Mouse (Mus musculus): Measurements from ENCODE around the gene Fbxo8. TPM values are rescaled to one million over a fixed set of nuclear protein-coding genes. Genes with fewer than 3 reads are reported as not detected.

Gene Fbxo8
- 14.8 and 16.2 TPM in 2 replicates for total RNA-seq (2012; rRNA removed)
- 47.0 and 48.8 TPM in 2 replicates for total RNA-seq (2014; rRNA removed)
- polyA plus RNA-seq (2012; ENCODE audit: insufficient read length, low read depth): 28.1 and 29.8 TPM in 2 replicates

DNA sequence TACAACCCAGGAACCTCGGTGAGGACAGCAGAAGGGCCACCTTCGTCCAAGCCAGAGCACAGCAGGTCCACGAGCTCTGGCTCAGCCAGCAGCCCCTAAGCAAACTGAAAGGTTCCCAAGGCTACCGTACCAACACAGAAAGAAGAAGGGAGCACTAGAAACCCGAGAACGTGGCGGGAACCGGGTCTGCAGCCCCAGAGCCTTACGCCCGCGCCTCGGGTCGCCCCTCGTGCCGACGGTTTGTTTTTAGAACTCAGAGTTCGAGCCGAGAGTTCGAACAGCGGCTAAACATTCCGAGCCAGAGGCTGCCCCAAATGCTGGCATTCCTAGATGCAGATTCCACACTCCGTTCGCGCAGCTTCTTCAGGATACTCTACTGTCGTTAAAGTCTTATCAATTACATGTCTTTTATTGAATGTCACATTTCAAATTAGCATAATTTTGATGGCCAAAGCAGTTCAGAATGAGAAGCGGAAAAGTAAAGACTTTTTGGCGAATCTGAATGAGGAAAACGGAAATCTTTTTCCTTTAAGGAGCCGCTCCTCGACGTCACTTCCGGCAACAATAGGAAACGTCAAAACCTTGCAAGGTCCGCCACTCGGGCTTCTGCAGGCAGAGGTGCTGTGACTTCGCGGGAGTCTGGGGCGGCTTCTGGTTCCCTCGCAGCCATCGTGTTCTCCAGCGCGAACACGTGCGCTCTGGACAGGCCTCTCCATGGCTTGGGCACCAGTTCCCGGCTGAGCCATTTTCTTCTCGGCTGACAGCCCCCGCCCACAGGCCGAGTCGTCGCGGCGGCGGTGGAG lies at the start of gene Fbxo8, which contains the start of gene Cep44:
TSS of gene Fbxo8 (plus strand) at position 533 of the 803 bp plus-strand sequence.
TSS of gene Cep44 (minus strand) at position 490 of the 803 bp plus-strand sequence.
- peak; percentile 72 for DNase-seq (ENCODE audit: extremely low read depth)
- Histone ChIP-seq H3K27ac (ENCODE audit: insufficient read depth, low read depth) (peak within 1 kb of the TSS; percentile 61), H3K4me3 (replicated peaks in 1 of 3; ENCODE audit: low read depth in 2 of 3, low read length in 2 of 3, poor library complexity in 1 of 3) (peak within 1 kb of the TSS; percentile 74 to 86 (median 86)), H3K4me2 (ENCODE audit: insufficient read depth, low read depth, poor library complexity, severe bottlenecking) (peak within 1 kb of the TSS; percentile 98), H3K36me3 (replicated peaks in 1 of 2; ENCODE audit: control insufficient read depth in 1 of 2, insufficient read depth in 1 of 2, low read length in 1 of 2) (peaks cover 2 to 17% of the 10 kb centered on the region in 2 experiments), H3K27me3 (replicated peaks) (no peaks in the 10 kb centered on the region), H3K79me2 (replicated peaks; ENCODE audit: control insufficient read depth, extremely low read depth, insufficient read depth, poor library complexity, severe bottlenecking) (peaks cover 9% of the 10 kb centered on the region), H3K9me3 (replicated peaks; ENCODE audit: low read length) (no peaks in the 10 kb centered on the region), H3K4me1 (ENCODE audit: control insufficient read depth in 1 of 2, insufficient read depth in 2 of 2) (peaks cover 0 to 25% of the 10 kb centered on the region in 2 experiments; a peak in 2 of 4 replicates), H3K9ac (ENCODE audit: insufficient read depth, low read depth) (peak within 1 kb of the TSS; percentile 64)
- in situ Hi-C loops (cut with MboI; ENCODE audit: low pct_ligation_motif_present, low pct_unique_long_range_greater_than_20kb, low sequenced_read_pairs): no loop called here
- TF ChIP-seq MXI1 (IDR thresholded peaks at IDR 0.05; ENCODE audit: low read depth, low read length): peak; percentile 21
- TF ChIP-seq ZKSCAN1 (IDR thresholded peaks at IDR 0.05; ENCODE audit: borderline replicate concordance, low read depth, low read length): no peak
- TF ChIP-seq JUND (conservative IDR thresholded peaks at IDR 0.05; ENCODE audit: low read depth, low read length): no peak
- TF ChIP-seq POLR2AphosphoS2 (IDR thresholded peaks at IDR 0.05; ENCODE audit: low read depth, low read length): no peak
- no peak for TF ChIP-seq CTCF (conservative IDR thresholded peaks at IDR 0.05 in 1 of 2, IDR thresholded peaks at IDR 0.05 in 1 of 2; ENCODE audit: low read depth in 2 of 2, low read length in 2 of 2)
- TF ChIP-seq SIN3A (IDR thresholded peaks at IDR 0.05; ENCODE audit: low read length): peak; percentile 97
- 0 out of 2 replicates have a peak, but pooled peaks have one; percentile 16 for TF ChIP-seq MEF2A (IDR thresholded peaks at IDR 0.05; ENCODE audit: borderline replicate concordance, low read depth, low read length)
- TF ChIP-seq NELFE (IDR thresholded peaks at IDR 0.05; ENCODE audit: low read depth, low read length): peak; percentile 62; the same call in 1 of the 2 replicates
- TF ChIP-seq CHD2 (IDR thresholded peaks at IDR 0.05; ENCODE audit: low read length): peak; percentile 76
- TF ChIP-seq EP300 (IDR thresholded peaks at IDR 0.05; ENCODE audit: low read length): no peak
- TF ChIP-seq PAX5 (IDR thresholded peaks at IDR 0.05; ENCODE audit: low read length): no peak
- no peak for TF ChIP-seq RCOR1 (conservative IDR thresholded peaks at IDR 0.05; ENCODE audit: low read depth, low read length)
- peak; percentile 89 for TF ChIP-seq ELF1 (IDR thresholded peaks at IDR 0.05; ENCODE audit: low read depth, low read length)
- TF ChIP-seq KAT2A (IDR thresholded peaks at IDR 0.05; ENCODE audit: insufficient replicate concordance, low read length): peak; percentile 80; the same call in 1 of the 2 replicates
- TF ChIP-seq E2F4 (IDR thresholded peaks at IDR 0.05; ENCODE audit: insufficient replicate concordance, low read depth, low read length): no peak
- TF ChIP-seq ETS1 (conservative IDR thresholded peaks at IDR 0.05; ENCODE audit: low read depth, low read length): no peak
- no peak for TF ChIP-seq USF2 (conservative IDR thresholded peaks at IDR 0.05; ENCODE audit: low read depth, low read length)
- 0 out of 2 replicates have a peak, but pooled peaks have one; percentile 26 for TF ChIP-seq IRF4 (IDR thresholded peaks at IDR 0.05; ENCODE audit: low read depth, low read length)
- no peak for TF ChIP-seq CHD1 (IDR thresholded peaks at IDR 0.05; ENCODE audit: low read depth, low read length)
- TF ChIP-seq MAZ (IDR thresholded peaks at IDR 0.05; ENCODE audit: low read depth, low read length): no peak
- TF ChIP-seq ZC3H11A (IDR thresholded peaks at IDR 0.05; ENCODE audit: low read depth, low read length): peak; percentile 100
- TF ChIP-seq TCF12 (IDR thresholded peaks at IDR 0.05; ENCODE audit: low read depth, low read length): peak; percentile 50
- TF ChIP-seq JUN (IDR thresholded peaks at IDR 0.05; ENCODE audit: insufficient read depth, low read depth, low read length): no peak
- TF ChIP-seq ZNF384 (IDR thresholded peaks at IDR 0.05; ENCODE audit: low read depth, low read length): no peak
- peak; percentile 52; the same call in 1 of the 2 replicates for TF ChIP-seq MAX (IDR thresholded peaks at IDR 0.05; ENCODE audit: low read length)
- no peak for TF ChIP-seq ZMIZ1 (IDR thresholded peaks at IDR 0.05; ENCODE audit: low read depth, low read length)
- peak; percentile 84 for TF ChIP-seq BHLHE40 (IDR thresholded peaks at IDR 0.05; ENCODE audit: low read depth, low read length)
- TF ChIP-seq HCFC1 (IDR thresholded peaks at IDR 0.05; ENCODE audit: low read depth, low read length): peak; percentile 89
- TF ChIP-seq SMC3 (IDR thresholded peaks at IDR 0.05; ENCODE audit: low read depth, low read length): no peak
- TF ChIP-seq UBTF (IDR thresholded peaks at IDR 0.05; ENCODE audit: low read depth, low read length): no peak
- no peak for TF ChIP-seq RAD21 (IDR thresholded peaks at IDR 0.05; ENCODE audit: low read depth, low read length)
- TF ChIP-seq GABPA (IDR thresholded peaks at IDR 0.05; ENCODE audit: insufficient replicate concordance, low read depth, low read length): no peak; the same call in 1 of the 2 replicates
- TF ChIP-seq TBP (conservative IDR thresholded peaks at IDR 0.05; ENCODE audit: low read depth, low read length): peak; percentile 71; the same call in 1 of the 2 replicates
- TF ChIP-seq USF1 (IDR thresholded peaks at IDR 0.05; ENCODE audit: low read depth, low read length): no peak
- TF ChIP-seq POLR2A (IDR thresholded peaks at IDR 0.05; ENCODE audit: low read depth, low read length): peak; percentile 57
- no peak for TF ChIP-seq MAFK (IDR thresholded peaks at IDR 0.05; ENCODE audit: insufficient replicate concordance, low read length)
- TF ChIP-seq NRF1 (IDR thresholded peaks at IDR 0.05; ENCODE audit: low read depth, low read length): no peak
- 0 out of 2 replicates have a peak, but pooled peaks have one; percentile 32 for TF ChIP-seq MYC (IDR thresholded peaks at IDR 0.05; ENCODE audit: low read depth, low read length)
- dilution Hi-C loops (cut with MboI; ENCODE audit: extremely low pct_ligation_motif_present, extremely low pct_unique_long_range_greater_than_20kb, low sequenced_read_pairs): no loop called here
